Mouse (Mus musculus): ENCODE results near the gene Rhox4g.

GRCm38 (mm10) chrX:37683031-37683715, 32.0 kb upstream of the Rhox4g start:
- TF ChIP-seq CTCF (IDR thresholded peaks at IDR 0.05; ENCODE audit: insufficient read depth, low read depth, low read length) (no peak), POLR2A (IDR thresholded peaks at IDR 0.05; ENCODE audit: insufficient read depth, low read depth, low read length) (no peak)
